Mouse (Mus musculus): Measurements from ENCODE around the gene Ppa2.

DNA sequence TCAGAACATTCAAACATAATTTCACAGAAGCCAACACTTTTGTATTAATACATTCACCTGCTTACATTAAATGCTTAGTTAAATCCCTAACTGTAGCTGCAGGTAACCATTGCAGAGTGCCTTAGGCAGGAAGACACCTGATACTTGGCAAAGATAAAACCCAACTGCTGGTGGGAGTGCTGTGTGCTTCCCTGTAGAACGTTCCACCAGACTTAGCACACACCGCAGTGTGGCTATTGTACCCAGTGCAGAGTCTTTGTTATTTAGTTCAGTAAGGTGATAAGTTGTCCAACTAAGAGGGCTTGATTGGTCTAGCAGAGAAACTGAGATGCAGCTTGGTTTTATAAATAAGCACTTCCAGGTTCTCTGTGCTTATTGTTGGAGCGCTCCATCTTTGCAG is 54.2 kb downstream of the Ppa2 start:
- TF ChIP-seq CTCF (IDR thresholded peaks at IDR 0.05; ENCODE audit: extremely low read depth, insufficient read length, insufficient replicate concordance, low read depth, low read length): no peak
- no peak for TF ChIP-seq POLR2A (IDR thresholded peaks at IDR 0.05; ENCODE audit: low read depth, low read length)

Data from small intestine, adult 2 months (tissue).